Mouse (Mus musculus) embryo, embryonic 10 days (tissue): Measurements from ENCODE around the gene Vstm2b.
A peak's percentile ranks its signal among the peaks of the same experiment; 100 is the strongest.

ENCODE experiments used
- DNase-seq: peaks from one replicate; pipeline ENCODE4 v3.0.0-alpha.2; 2015; ENCODE audit warnings: low spot score

Vstm2b gene

DNA sequence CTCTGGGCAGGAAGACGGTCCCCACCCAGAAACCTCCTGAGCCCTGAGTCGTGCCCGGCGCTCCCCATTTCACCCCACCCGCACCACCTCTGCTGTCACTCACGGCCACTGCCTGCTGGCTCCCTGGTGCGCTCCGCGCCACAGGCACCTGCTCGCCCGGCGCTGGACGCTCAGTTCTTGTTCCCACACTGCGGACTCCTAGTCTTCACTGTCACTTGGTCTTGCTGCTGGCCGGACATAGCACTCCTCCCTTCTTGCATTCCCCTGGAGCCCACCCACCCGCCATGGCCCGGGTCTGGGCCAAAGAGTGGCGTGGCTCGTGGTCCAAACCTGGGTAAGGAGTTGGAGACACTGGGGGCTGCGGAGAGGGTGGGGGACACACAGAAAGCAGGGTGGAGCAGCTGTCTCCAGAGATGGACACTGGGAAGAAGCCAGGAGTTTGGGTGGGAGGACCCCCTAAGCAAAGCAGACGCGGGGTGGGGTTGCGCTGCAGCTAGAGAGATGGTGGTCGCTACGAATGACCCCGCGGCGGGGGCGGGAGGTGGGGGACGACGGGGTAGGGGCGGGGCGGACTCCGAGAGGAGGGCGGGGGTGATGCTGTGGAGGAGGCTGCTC is at the start of gene Vstm2b:
TSS of gene Vstm2b (plus strand) at position 233 of the 615 bp plus-strand sequence.
- DNase-seq, result peak; percentile 10

GRCm38 (mm10) chr7:40856088-40856625 is 42.0 kb upstream of the Vstm2b start:
- DNase-seq, result no peak

GRCm38 (mm10) chr7:40873380-40873990 is 24.6 kb upstream of the Vstm2b start:
- DNase-seq, result no peak

DNA sequence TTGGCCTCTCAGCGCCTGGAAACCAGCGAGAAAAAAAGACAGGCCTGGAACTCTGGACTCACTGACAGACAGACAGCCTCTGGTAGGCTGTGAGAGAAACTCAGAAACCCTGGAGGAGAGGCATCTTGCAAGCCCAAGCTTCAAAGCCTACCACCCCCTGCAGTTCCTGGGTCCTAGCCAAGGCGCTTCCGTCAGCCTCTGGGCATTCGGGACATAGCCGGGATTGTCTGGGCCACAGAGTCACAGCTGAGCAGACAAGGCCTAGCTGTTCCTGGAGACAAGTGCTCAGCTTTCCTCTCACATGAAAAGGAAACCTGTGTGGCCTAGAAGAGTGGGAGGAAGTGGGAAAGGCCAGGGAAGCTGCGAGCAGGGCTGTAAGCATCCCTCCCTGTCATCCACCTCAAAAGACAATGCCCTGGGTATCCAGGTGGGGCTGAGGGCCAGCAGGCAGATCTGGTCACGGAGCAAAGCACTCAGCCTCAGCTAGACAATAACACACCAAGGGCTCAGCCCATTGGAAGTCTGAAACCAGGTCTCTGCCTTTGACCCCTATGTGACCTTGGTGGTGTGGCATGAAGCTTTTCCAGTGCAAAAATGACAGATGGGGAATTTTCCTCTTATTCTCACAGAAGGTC is 13.2 kb upstream of the Vstm2b start:
- no peak for DNase-seq

- DNase-seq, result no peak
These were observed 9.8 kb upstream of the Vstm2b start for GRCm38 (mm10) chr7:40888358-40888757.

- no peak for DNase-seq
These were observed 1.2 kb upstream of the Vstm2b start for GRCm38 (mm10) chr7:40896964-40897363.

DNA sequence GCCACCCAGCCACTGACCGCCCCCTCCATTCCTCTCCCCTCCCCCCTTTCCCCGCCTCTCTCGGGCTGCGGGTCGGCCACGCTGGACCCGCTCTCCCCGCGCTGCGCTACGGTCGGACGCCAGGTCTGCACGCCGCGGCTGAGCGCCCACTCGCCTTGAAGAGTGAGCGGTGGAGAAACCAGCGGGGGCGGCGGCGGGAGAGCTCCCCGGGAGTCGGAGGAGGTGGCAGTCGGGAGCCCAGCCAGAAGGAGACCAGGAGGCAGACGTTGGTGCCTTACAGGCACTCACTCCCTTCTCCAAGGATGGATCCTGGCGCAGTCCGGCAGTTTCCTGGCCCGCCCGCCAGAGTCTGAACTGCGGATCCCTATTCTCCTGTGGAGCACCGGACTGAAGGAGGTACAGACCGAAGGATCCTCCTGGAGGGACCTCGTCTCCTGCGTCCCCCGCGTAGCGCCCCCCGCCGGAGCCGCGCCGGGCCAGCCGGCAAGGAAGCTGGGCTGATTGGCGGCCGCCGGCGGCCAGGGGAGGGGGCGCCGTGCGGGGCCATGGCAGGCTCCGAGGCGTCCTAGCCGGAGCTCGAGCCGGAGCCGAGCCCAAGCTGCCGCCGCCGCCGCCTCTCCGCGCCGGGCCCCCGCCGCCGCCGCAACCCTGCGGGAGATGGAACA is 715 bp downstream of the Vstm2b start:
- peak; percentile 49 for DNase-seq

GRCm38 (mm10) chr7:40899376-40900265 is 1.5 kb downstream of the Vstm2b start:
- peak; percentile 50 for DNase-seq

- DNase-seq, result peak; percentile 81
These were observed 3.1 kb downstream of the Vstm2b start for GRCm38 (mm10) chr7:40901201-40901600.

DNA sequence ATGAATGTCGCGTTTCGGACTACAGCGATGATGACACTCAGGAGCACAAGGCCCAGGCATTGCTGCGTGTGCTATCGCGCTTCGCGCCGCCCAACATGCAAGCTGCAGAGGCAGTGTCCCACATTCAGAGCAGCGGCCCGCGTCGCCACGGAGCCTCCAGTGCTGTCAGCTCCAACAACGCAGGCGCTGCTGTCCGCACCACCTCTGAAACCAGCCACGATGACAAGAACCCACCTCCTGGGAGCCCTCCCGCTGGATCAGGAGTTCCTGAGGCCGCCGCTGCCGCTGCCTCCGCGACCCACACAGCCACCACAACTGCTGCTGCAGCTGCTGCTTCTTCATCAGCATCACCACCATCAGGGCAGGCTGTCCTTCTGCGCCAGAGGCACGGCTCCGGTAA is 4.4 kb downstream of the Vstm2b start:
- DNase-seq, result peak; percentile 58

- no peak for DNase-seq
These were observed 8.4 kb downstream of the Vstm2b start for GRCm38 (mm10) chr7:40906484-40906883.

DNA sequence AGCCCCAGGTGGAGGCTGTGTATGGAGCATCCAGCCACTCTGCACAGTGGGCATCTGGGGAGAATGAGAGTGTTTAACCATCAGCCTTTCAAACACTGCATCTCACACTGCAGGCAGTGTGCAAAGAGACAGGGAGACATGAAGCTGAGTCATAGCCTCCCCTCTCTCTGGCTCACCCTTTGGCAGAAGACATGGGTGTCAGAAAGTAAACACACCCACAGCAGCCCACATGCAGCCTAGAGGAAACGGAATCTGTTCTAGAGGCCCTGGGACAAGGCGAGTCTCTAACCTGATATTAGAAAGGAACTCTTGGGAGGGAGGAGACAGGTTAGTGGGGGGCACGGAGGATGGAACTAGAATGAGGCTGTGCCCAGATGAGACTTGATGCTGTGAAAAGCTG is 18.6 kb downstream of the Vstm2b start:
- DNase-seq, result no peak

DNA sequence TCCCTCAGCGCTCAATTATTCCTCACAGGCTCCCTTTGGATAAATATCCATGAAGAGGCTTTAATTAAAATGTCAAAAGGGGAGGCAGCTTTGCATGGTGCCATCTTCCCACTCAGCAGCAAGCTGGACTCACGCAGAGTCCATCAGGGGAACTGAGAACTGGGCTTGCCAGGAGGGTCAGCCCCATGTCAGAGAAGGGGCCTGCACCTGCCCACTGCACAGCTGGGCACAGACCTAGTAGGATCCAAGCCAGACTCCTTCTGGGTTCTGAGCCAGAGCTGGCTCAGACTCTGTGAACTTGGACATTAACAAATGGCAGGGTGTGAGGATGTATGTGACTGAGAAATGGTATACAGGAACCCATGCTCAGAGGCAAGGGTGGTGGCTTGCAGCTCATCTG is 22.0 kb downstream of the Vstm2b start:
- no peak for DNase-seq

- no peak for DNase-seq
These were observed 23.2 kb downstream of the Vstm2b start for GRCm38 (mm10) chr7:40921281-40921680.

- no peak for DNase-seq
These were observed 24.7 kb downstream of the Vstm2b start for GRCm38 (mm10) chr7:40922871-40923270.

DNA sequence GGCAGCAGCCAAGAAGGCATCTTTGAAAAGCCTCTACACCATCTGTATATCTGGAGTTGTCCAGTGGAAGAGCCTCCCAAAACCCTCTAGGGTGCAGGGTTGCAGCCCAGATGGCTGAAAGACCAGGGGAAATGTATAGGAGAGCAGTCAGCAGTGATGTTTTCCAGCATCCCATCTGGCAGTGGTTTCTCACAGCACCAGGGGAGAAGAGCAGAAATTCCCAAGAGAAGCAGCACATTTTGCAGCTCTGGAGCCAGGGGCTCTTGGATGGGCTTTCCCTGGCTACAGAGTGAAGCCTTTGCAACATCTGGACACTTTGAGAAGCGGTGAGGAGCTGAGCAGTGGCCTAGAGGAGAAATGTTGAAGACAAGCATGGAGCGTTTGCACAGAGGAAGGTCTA is 30.3 kb downstream of the Vstm2b start:
- no peak for DNase-seq

DNA sequence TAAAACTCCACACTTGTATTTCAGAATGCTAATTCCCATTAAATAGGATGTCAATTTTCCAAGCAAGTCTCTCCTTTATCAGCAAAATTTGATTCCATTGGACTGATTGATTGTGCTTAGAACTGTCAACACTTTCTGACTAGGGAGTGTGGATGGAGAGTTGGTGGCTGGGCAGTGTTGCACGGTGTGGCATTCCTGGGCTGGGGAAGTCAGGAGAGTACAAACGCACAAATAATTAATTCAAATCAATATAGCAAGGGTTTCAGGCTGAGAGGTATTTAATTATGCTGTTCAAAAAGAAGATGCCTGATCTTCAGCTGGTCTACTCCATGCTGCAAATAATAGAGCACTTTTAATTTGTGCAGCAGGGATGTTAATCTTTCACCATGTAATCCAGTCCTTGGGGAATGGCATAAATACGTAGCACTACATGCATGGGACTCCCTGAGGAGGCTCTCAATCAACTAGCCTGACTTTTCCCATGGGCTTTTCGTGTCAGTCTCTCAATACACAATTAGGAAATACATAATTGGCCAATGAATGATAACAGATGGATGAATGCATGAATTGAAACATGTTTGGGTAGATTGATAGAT is 38.6 kb downstream of the Vstm2b start:
- DNase-seq, result no peak

- no peak for DNase-seq
These were observed 41.2 kb downstream of the Vstm2b start for GRCm38 (mm10) chr7:40939371-40939770.

GRCm38 (mm10) chr7:40942233-40942935 is 44.3 kb downstream of the Vstm2b start:
- peak; percentile 67 for DNase-seq
